ENCODE assay signal across 16 mouse cellular contexts in the genomic region with DNA sequence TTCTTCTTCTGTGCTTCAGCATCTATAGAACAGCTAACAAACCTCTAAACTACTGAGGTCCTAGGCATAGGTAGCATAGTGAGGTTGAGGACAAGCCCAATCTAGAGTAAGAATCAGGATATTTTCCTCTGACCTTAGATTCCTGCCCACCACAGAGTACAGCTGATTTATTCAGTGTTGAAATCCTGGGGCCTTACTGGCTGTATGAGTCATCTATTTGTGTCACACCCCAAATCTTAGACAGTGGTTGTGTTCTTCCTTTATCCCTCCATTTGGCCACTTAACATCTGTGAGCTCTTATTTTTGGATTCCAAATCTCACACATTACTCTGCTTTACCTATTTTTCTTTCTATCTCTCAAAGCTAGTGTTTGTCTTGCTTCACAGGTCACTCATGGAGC.
"Had no signal": no experiment of that assay in that cellular context is flagged by ENCODE, and none has a peak within 500 bp of the region (broad histone marks: within the 10 kb centered on the region; RNA-seq: fewer than 3 reads in every experiment).

No protein-coding gene starts in this region.

- H3K27me3 ChIP-seq: liver, embryonic 13.5 days; midbrain, embryonic 12.5 days; midbrain, embryonic 15.5 days; neural tube, embryonic 13.5 days; stomach, embryonic 15.5 days had no signal

- H3K4me3 ChIP-seq: layer of hippocampus, adult 2 months; left cerebral cortex, adult 2 months; liver, embryonic 13.5 days; midbrain, embryonic 12.5 days; midbrain, embryonic 15.5 days; neural tube, embryonic 13.5 days; stomach, embryonic 15.5 days had no signal

- DNase-seq: kidney, adult 9 months; kidney, postnatal 14 days; kidney, postnatal 4 days; layer of hippocampus, adult 9-11 months; liver, embryonic 13.5 days; lung, embryonic 14.5 days; retina, postnatal 1 day; right cerebral cortex, postnatal 25 days; spleen, adult 18-20 months; thymus, postnatal 25 days had no signal

- H3K4me2 ChIP-seq: liver, embryonic 13.5 days; lung, embryonic 14.5 days; midbrain, embryonic 12.5 days; midbrain, embryonic 15.5 days; neural tube, embryonic 13.5 days; stomach, embryonic 15.5 days had no signal

- H3K36me3 ChIP-seq: liver, embryonic 13.5 days; midbrain, embryonic 12.5 days; midbrain, embryonic 15.5 days; neural tube, embryonic 13.5 days; stomach, embryonic 15.5 days had no signal
